Mouse (Mus musculus): ENCODE measurements around the gene Xpo5.

Xpo5 gene

GRCm38 (mm10) chr17:46203078-46203477 is 496 bp downstream of the Xpo5 start:
- no peak for DNase-seq (ENCODE audit: low spot score)

- no peak for DNase-seq (ENCODE audit: low spot score)
Measured at GRCm38 (mm10) chr17:46206676-46207075, 4.1 kb downstream of the Xpo5 start.

DNA sequence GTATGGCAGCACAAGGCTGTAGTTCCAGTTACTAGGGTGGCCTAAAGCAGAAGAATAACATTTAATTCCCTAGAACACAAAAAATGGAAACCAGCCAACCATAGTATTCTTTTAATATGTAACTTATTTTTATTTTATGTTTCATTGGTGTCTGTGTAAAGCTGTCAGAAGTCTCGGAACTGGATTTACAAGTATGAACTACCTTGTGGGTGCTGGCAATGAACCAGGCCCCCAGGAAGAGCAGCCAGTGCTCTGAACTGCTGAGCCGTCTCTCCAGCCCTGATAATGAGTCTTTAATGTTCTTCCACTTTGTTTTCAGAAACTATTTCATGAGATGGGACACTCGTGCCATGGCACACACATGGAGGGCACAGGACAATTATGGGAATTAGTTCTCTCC is 8.0 kb downstream of the Xpo5 start:
- no peak for DNase-seq (ENCODE audit: low spot score)

GRCm38 (mm10) chr17:46221601-46222000 is 19.0 kb downstream of the Xpo5 start:
- DNase-seq (ENCODE audit: low spot score): no peak

GRCm38 (mm10) chr17:46227576-46227975 is 25.0 kb downstream of the Xpo5 start:
- DNase-seq (ENCODE audit: low spot score): no peak

GRCm38 (mm10) chr17:46236067-46236466 is 33.5 kb downstream of the Xpo5 start:
- DNase-seq (ENCODE audit: low spot score): no peak

- DNase-seq (ENCODE audit: low spot score): no peak
Measured at GRCm38 (mm10) chr17:46237079-46237478, 34.5 kb downstream of the Xpo5 start.

- no peak for DNase-seq (ENCODE audit: low spot score)
Measured at GRCm38 (mm10) chr17:46237480-46237879, 34.9 kb downstream of the Xpo5 start.

GRCm38 (mm10) chr17:46239516-46240114 is 37.0 kb downstream of the Xpo5 start:
- no peak for DNase-seq (ENCODE audit: low spot score)

DNA sequence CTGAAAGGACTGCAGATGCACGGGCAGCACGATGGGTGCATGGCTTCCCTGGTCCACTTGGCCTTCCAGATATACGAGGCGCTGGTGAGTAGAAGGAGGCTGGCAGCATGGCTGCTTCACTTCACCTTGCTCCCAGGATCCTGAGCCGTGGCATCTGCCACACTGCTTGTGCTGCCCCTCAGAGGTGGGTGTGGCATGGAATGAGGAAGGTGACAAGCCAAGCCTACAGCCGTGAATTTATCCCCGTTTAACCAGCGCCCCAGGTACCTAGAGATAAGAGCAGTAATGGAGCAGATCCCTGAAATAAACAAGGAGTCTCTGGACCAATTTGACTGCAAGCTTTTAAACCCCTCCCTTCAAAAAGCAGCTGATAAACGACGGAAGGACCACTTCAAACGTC is 38.9 kb downstream of the Xpo5 start:
- DNase-seq (ENCODE audit: low spot score): no peak

DNA sequence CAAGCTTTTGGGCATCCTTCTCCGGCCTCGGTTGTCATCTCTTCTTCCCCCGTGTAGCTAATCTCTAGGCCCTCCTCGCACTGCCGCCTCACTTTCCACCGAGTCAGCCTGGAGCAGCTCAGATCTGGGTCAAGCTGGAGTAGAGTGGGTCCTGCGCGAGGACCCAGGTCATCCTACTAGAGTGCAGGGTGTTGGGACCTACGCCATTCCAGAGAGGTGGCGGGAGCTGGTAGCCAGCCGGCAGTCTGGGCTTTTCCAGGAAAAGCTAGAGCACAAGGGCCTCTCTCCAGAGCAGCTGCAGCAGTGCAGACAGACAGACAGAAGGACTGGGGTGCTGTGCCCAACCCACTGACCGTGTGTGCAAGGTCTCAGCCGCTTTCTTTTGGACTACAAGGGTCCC is 39.7 kb downstream of the Xpo5 start:
- no peak for DNase-seq (ENCODE audit: low spot score)

DNA sequence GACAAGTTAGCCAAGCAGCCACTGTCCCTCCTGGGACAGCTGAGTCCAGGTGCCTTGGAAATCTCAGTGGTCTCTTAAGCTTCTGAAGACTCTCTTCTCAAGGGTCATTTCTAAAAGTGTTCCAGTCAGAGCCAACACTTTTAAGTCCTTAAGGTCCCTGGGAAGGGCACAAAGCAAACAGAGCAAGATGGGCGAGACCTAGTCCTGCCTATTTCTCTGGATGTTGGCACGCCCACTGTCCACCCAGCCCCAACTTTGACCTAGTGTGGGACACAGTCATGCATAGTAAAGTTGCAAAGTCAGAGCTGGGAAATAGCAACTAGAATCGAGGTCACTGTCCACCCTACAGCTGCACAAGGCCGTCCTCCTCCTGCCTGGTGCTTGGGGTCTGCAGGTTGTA is 40.4 kb downstream of the Xpo5 start:
- no peak for DNase-seq (ENCODE audit: low spot score)

- no peak for DNase-seq (ENCODE audit: low spot score)
Measured at GRCm38 (mm10) chr17:46243624-46244023, 41.0 kb downstream of the Xpo5 start.

- DNase-seq (ENCODE audit: low spot score): no peak
Measured at GRCm38 (mm10) chr17:46244579-46244978, 42.0 kb downstream of the Xpo5 start.

- DNase-seq (ENCODE audit: low spot score): peak; percentile 92
Measured at GRCm38 (mm10) chr17:46247512-46248188, 45.1 kb downstream of the Xpo5 start, which contains the start of the genes Polr1c and Yipf3. Gene Polr1c, minus strand, starts transcription at chr17:46248054. Gene Yipf3, plus strand, starts transcription at chr17:46248080.

- DNase-seq (ENCODE audit: low spot score): no peak
Measured at GRCm38 (mm10) chr17:46248189-46248522, 45.6 kb downstream of the Xpo5 start.

DNA sequence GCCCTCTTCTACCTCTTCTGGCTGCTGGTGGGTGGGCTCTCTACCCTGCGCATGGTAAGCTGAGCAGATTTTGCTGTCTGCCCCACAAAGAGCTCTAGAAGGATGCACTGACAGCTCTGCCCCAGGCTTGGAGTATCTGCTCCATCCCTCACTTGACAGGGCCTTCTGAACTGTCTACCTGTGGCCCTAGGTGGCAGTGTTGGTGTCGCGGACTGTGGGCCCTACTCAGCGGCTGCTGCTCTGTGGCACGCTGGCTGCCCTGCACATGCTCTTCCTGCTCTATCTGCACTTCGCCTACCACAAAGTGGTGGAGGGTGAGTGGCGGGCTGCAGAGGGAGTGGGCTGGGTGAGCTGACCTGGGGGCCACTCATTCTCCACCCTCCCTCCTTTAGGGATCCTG is 48.6 kb downstream of the Xpo5 start:
- no peak for DNase-seq (ENCODE audit: low spot score)

GRCm38 (mm10) chr17:46252571-46253451 is 50.2 kb downstream of the Xpo5 start:
- no peak for DNase-seq (ENCODE audit: low spot score)

DNA sequence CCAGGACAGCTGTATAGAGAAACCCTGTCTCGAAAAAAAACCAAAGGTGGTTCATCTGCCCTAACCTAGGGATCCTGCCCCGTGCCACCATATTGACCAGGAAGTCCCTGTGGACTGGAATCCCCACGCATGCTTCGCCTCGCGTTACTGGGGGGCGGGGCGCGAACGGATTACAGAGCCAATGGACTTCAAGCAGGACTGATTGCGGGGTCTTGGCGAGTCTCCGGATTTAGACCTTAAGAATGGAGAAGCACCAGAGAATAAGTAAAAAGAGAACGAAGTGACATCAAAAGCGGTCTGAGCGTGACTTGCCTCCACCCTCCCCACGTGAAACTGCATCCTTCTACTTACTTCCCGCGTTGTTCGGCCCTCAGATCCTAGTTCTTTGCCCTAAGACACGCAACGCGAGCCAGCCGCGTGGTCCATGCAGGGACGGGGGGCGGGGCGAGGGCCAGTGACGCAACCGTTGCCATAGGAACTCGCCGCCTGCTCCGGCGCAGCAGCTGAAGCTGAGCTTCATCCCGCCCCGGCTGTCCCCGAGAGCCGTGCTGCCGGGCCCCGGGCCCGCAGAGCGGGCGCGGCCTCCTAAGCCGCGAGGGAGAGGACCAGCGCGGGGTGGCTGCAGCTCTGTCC is 51.0 kb downstream of the Xpo5 start, which contains the start of gene Lrrc73:
Gene Lrrc73, plus strand, starts transcription at position 80 of the 633 bp plus-strand sequence.
- peak; percentile 82 for DNase-seq (ENCODE audit: low spot score)

- no peak for DNase-seq (ENCODE audit: low spot score)
Measured at GRCm38 (mm10) chr17:46254106-46254505, 51.5 kb downstream of the Xpo5 start.

- no peak for DNase-seq (ENCODE audit: low spot score)
Measured at GRCm38 (mm10) chr17:46255147-46255546, 52.6 kb downstream of the Xpo5 start.

DNA sequence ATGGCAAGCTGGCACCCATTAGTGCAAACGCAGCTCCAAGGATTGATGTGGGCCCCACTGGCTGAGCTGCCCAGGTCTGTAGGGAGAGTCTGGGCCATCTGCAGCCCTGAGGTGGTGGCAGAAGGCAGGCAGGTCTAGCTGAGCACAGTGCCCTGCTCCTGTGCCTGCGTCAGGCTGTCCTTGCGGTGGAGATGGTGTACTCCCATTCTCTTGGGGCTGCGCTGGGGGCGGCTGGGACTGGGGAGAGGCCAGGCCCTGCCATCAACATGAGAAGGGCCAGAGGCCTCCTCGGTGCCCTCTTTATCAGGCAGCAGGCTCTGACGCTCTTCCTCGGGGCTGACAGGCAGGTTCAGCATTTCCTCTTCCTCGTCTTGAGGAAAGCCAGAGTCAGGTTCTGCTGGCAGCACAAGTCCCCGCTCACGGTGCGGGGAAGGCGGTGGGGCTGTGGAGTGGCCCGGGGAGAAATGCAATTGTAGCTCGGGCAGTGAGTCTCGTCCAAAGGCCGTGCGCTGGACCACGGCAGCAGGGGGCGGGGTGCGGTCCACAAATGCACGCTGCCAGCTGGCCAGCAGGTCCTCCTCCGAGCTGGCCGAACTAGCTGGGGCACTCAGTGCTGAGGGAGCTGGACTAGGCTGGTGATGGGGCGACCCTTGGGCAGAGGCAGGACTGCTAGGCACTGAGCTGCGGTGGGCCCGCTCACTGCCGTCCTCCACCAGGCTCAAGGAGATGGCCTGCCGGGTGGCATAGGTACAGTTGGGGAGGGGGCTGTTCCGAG is 55.9 kb downstream of the Xpo5 start:
- no peak for DNase-seq (ENCODE audit: low spot score)

Measured in ovary, adult 18-20 months (tissue).